Mouse (Mus musculus): ENCODE measurements at regions not wholly inside any gene's neighbourhood (a gene's known extent, or its start where the extent isn't known, plus 50 kb on each side); places are given as distances from the start of the nearest gene placed in this dataset.

- no peak for DNase-seq
Observed at GRCm38 (mm10) chr6:133904501-133904900, 50.9 kb upstream of the Kap start.

DNA sequence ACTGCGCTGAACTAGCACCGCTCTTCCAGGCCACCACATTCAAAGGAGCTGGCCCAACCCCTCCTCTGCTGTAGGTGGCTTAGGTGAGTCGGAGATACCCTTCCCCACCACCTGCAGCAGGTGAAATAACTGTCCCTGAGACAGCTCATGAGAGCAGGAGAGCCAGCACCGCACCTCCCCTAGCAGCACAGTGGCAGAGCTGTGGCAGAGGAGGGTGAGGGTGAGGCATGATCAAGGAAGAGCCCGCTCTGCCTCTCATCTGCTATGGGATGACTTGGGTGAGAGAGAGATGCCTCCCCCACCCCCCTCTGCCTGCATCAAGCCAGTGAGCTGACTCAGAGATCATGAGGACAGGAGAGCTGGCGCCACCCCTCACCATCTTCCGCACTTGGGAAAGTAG is 81.1 kb upstream of the Kap start:
- DNase-seq, result no peak

GRCm38 (mm10) chr6:133935671-133936070 is 82.1 kb upstream of the Kap start:
- no peak for DNase-seq

- DNase-seq, result peak; percentile 4
Observed at GRCm38 (mm10) chr6:133959902-133960634, 75.4 kb upstream of the Etv6 start.

- peak; percentile 55 for DNase-seq
Observed at GRCm38 (mm10) chr6:133960713-133961112, 74.8 kb upstream of the Etv6 start.

DNA sequence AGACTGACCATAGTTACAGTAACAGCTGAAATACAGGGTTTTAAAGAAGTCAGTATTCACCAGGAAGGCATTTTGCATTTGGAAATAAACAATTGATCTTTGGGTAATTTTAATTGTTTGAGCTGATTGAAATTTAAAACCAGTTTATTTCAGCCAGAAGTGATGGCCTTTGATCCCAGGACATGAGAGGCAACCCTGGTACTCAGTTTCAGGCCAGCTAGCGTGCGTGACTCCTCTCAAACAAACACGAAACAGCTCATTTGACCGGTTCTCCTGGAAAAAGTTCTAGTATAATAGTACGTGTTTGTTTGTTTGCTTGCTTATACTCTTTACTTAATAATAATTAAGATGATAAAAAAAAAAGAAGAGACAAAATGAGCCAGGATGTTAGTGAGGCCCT is 72.9 kb upstream of the Etv6 start:
- no peak for DNase-seq

- DNase-seq, result no peak
Observed at GRCm38 (mm10) chr6:133963264-133963663, 72.2 kb upstream of the Etv6 start.

DNA sequence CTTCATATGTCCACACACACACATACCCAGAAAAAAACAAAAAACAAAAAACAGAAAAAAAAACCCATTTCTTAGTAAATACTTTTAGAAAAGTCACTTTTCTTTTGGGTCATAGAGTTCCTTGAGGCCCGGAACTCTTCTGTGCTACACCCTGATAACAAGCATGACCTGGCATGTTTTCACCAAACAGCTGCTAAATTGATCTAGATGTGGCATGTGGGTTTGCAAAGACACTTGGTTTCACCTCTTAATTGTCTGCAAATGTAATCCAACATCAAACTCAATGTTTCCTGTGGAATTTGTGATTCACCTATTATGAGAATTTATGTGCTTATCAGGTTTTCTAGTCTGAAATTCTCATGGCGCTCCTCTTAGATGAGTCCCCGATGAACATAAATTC is 68.2 kb upstream of the Etv6 start:
- DNase-seq, result no peak

- DNase-seq, result no peak
Observed at GRCm38 (mm10) chr6:133972054-133972705, 63.3 kb upstream of the Etv6 start.

DNA sequence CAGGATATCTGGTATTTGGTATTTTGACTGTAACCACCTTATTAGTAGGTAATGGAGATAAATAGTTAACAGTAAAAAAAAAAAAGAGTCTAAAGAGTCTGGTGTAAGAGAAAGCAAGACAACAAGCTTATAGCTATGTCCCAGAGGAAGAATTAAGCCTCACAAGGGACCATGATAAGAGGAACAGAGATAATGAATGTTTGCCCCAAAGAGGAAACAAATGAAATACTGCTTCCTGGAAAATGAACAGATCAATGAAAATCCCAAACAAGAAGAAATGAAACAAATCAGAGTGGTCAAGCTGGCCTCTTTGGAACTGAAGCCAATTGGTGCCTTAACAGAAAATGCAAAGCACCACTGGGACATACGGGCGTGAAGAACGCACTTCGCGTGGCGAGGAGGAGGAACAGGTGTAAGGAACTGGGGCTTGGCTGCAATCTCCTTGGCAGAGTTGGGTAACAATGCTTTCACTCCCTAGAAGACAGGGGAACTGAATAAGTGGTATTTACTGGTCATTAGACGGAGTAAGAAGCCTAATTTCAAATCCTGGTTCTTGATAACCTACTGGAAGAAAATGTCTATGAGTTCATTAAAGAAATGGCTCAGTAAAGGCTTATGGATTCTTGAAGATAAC is 62.2 kb upstream of the Etv6 start:
- no peak for DNase-seq

DNA sequence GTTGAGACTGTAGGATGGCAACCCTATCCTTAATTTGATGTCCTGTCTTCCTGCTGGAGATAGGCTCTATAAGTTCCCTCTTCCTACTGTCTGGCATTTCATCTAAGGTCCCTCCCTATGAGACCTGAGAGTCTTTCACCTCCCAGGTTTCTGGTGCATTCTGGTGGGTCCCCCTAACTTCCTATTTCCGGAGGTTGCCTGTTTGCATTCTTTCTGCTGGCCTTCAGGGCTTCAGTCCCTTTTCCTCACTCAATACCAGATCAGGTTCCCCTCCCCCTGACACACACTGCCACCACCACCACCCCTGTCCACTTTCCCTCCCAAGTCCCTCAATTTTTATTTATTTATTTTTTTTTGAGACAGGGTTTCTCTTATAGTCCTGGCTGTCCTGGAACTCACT is 59.5 kb upstream of the Etv6 start:
- DNase-seq, result no peak

DNA sequence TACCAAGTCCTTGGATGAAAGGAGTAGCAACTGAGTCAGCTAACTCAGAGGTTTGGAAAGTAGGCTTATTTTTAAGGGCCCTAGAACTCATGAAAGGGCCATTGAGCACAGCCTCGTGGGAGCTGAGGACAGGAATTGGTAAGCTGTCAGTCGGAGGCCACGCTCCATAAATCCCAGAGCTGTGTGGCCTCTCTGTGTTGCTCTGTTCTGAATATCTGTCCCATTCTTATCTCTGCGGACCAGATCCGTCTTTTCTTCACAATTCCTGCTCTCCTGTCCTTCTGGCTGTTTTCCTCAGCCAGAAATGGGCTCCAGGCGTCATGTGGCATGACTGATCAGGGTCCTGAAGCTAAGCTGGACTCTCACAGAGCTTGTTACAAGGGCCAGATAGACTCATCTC is 58.6 kb upstream of the Etv6 start:
- no peak for DNase-seq

- DNase-seq, result no peak
Observed at GRCm38 (mm10) chr6:133983804-133984514, 51.5 kb upstream of the Etv6 start.

DNA sequence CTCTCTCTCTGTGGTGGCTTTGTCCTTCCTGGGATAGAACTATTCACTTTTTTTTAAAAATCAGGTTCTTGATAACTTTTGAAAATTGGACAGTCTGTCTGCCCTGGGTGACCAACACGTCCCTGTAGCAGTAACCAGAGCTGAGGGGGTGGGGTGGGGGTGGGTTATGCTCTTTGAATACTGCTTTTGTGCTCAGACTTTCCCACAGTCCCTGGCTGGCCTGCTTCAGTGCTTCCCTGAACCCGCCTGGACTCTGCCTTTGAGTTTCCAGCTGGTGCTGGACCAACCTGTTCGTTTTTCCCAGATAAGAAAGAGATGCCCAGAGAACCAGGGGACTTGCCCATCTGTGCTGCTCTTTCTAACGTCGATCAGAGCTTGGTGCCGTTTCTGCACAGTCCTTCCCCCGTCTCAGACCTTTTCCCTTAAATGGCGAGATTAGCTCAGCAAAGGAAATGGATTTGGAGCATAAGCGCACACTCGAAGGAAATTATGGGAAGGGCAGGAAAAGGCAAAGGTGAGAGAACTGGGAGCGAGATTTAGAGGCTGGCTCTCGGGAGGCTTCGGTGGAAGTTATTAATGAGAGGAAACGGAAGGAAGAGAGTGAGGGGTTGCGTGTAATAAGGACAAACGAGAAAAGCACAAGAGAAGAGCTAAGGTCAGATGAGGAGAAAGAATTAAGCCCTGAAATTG is 50.7 kb upstream of the Etv6 start:
- DNase-seq, result no peak
